Mouse (Mus musculus): ENCODE results near the gene Txndc12. TPM values are rescaled to one million over a fixed set of nuclear protein-coding genes. Genes with fewer than 3 reads are reported as not detected.
A peak's percentile ranks its signal among the peaks of the same experiment; 100 is the strongest.

The Txndc12 gene
- 22.4 and 27.0 TPM in 2 replicates for polyA plus RNA-seq (2015; fragmentation: Nextera tagmentation; extraction: Ambion mirVana)

GRCm38 (mm10) chr4:108834115-108834970, at the start of gene Txndc12:
Txndc12 (plus strand) TSS chr4:108834601.
- H3K4me2 ChIP-seq, result peak within 1 kb of the TSS; percentile 98
- no peaks in the 10 kb centered on the region for H3K9me3 ChIP-seq (replicated peaks)
- peaks cover 32% of the 10 kb centered on the region for H3K4me1 ChIP-seq (replicated peaks)
- peak within 1 kb of the TSS; percentile 86 for H3K9ac ChIP-seq
- peak within 1 kb of the TSS; percentile 92 for H3K27ac ChIP-seq (replicated peaks)
- H3K4me3 ChIP-seq (replicated peaks), result peak within 1 kb of the TSS; percentile 85
- ATAC-seq (ENCODE audit: insufficient read depth), result peak; percentile 46
- no peaks in the 10 kb centered on the region for H3K27me3 ChIP-seq
- WGBS (ENCODE audit: insufficient replicate concordance), result under 1% methylated on average over 34 of the region's 34 CpGs
- H3K36me3 ChIP-seq (replicated peaks), result peaks cover 10% of the 10 kb centered on the region

DNA sequence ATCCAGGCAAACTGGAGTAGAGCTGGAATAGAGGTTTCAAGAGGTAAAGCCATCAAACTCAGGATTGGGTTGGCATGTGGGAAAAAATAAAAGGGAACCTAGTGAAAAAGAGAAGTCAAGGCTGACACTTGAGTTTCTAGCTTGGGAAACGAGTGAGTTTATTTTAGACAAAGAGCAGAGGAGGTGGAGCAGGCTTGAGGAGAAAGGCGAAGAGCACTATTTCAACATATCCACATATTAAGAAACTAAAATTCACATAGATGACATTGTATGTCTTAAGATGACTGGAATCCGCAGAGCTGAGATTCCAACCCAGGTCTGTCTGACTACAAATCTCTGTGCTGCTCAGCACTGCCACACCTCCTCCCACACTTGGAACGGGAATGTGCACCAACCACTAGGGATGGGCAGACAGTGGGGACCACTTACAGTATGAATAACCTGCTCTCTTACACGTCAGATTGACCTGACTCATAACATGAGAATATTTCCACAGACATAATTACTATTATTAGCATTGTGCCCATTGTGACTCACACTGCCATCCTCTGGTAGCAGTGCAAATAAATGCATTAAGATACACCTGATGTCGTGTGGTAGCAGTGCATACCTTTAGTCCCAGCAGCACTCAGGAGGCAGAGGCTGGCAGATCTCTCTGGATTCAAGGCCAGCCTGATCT, 45.0 kb upstream of the Txndc12 start:
- Histone ChIP-seq H3K9me3 (replicated peaks) (no peaks in the 10 kb centered on the region), H3K27ac (replicated peaks) (no peak overlapping the region), H3K4me1 (replicated peaks) (no peaks in the 10 kb centered on the region), H3K4me2 (no peak overlapping the region), H3K36me3 (replicated peaks) (no peaks in the 10 kb centered on the region), H3K4me3 (replicated peaks) (no peak overlapping the region), H3K27me3 (0 out of 2 replicates have a peak, but pooled peaks cover 1% of the 10 kb centered on the region), H3K9ac (no peak overlapping the region)
- no peak for ATAC-seq (ENCODE audit: insufficient read depth)
- 38% methylated on average over 6 of the region's 6 CpGs for WGBS (ENCODE audit: insufficient replicate concordance)

DNA sequence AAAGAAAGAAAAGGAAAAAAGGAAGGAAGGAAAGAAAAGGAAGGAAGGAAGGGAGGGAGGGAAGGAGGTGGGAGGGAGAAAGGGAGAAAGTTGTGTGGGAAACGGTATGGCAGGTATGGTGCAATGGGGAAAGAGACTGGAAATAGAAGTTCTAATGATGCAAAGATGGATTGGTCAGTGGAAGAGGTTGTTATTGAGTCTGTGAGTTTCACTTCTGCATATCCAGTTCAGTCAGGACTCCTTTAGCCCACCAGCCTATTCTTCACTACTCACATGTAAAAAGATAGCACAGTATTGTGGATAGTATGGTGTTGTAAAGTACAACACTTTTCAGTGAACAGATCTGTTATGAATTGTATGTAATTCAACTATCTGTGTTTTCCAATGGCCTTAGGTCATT, 43.9 kb upstream of the Txndc12 start:
- Histone ChIP-seq H3K27ac (replicated peaks) (no peak overlapping the region), H3K4me3 (replicated peaks) (no peak overlapping the region), H3K9ac (no peak overlapping the region), H3K27me3 (no peaks in the 10 kb centered on the region), H3K4me1 (replicated peaks) (no peaks in the 10 kb centered on the region), H3K9me3 (replicated peaks) (no peaks in the 10 kb centered on the region), H3K4me2 (no peak overlapping the region), H3K36me3 (replicated peaks) (no peaks in the 10 kb centered on the region)
- WGBS (ENCODE audit: insufficient replicate concordance), result 22% methylated on average over 1 of the region's 1 CpGs
- no peak for ATAC-seq (ENCODE audit: insufficient read depth)

DNA sequence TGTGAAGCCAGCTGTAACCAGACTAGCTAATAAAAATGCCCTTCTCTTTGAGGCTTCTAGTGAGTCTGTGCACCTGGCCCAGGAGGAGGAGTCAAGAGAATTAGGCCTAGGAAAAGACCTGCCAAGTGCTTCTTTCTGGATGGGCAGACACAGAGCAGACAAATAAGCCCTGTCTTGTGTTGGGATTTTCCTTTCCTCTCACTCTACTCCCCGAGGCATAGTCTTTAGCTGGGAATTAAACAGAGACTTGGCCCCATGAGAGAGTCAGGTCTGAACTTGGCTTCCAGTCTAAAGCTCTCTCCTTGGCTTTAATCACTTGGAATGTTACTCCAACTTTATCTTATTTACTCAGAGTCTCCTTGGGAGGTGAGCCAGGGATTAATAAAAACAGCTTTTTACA, 40.5 kb upstream of the Txndc12 start:
- no peaks in the 10 kb centered on the region for H3K4me1 ChIP-seq (replicated peaks)
- H3K9ac ChIP-seq, result no peak overlapping the region
- H3K4me2 ChIP-seq, result no peak overlapping the region
- no peaks in the 10 kb centered on the region for H3K9me3 ChIP-seq (replicated peaks)
- H3K36me3 ChIP-seq (replicated peaks), result no peaks in the 10 kb centered on the region
- no peaks in the 10 kb centered on the region for H3K27me3 ChIP-seq
- 54% methylated on average over 1 of the region's 1 CpGs for WGBS (ENCODE audit: insufficient replicate concordance)
- no peak overlapping the region for H3K27ac ChIP-seq (replicated peaks)
- H3K4me3 ChIP-seq (replicated peaks), result no peak overlapping the region
- no peak for ATAC-seq (ENCODE audit: insufficient read depth)

DNA sequence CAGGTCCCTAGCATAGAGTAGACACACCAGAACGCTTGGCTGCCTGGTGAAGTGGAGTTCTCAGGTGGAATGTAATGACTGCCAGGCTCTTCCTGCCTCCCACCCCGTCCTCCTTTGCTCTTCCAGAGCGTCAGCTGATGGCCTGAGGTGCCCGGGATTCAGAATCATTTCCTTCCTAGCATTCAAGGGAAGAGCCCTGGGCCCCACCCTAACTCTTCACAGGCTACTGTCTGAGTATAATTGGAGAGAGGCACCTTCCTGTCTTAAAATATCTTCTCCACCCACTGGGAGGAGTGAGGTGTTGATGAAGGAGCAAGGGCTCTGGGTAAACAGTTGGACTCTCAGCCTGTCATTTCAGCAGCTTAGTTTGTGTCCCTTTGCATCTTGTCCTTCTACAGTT, 37.7 kb upstream of the Txndc12 start:
- Histone ChIP-seq H3K4me2 (no peak overlapping the region), H3K4me3 (replicated peaks) (no peak overlapping the region), H3K4me1 (replicated peaks) (no peaks in the 10 kb centered on the region), H3K9ac (no peak overlapping the region), H3K36me3 (replicated peaks) (no peaks in the 10 kb centered on the region), H3K27ac (replicated peaks) (no peak overlapping the region), H3K9me3 (replicated peaks) (no peaks in the 10 kb centered on the region), H3K27me3 (no peaks in the 10 kb centered on the region)
- ATAC-seq (ENCODE audit: insufficient read depth), result no peak
- WGBS (ENCODE audit: insufficient replicate concordance), result 35% methylated on average over 4 of the region's 4 CpGs

DNA sequence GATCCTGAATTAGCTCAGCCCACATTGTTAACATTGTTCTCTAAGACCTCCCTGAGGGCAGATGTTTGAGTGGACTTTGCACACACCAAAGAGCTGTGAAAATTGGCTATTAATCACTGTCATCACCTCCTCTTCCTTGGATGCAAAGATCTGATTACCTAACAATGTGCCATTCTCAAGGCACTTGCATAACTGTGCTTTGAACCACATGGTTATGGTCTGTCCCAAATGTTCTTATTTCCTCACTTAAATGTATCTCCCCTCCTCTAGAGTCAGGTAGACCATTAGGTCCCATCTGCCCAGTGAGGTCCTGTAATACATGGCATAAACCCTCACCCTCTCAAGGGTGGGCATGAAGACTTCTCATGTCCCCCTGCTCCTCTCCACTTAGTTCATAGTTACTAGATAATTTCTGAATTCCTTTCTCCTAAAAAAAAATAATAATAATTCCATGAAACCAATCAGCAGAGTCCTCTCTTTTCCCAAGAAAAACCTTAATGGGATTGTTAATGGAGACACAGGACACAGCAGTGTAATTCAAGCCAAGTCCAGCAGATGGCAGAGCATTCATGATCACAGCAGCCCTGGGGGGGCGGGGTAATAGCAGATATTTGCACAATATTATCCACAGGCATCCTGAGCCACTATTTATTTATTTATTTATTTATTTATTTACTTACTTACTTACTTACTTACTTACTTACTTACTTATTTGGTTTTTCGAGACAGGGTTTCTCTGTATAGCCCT, 36.1 kb upstream of the Txndc12 start:
- no peak for ATAC-seq (ENCODE audit: insufficient read depth)

GRCm38 (mm10) chr4:108803535-108803934, 30.9 kb upstream of the Txndc12 start:
- no peak overlapping the region for H3K9ac ChIP-seq
- no peaks in the 10 kb centered on the region for H3K4me1 ChIP-seq (replicated peaks)
- no peaks in the 10 kb centered on the region for H3K9me3 ChIP-seq (replicated peaks)
- no peak overlapping the region for H3K27ac ChIP-seq (replicated peaks)
- H3K4me3 ChIP-seq (replicated peaks), result no peak overlapping the region
- no peaks in the 10 kb centered on the region for H3K36me3 ChIP-seq (replicated peaks)
- 62% methylated on average over 2 of the region's 2 CpGs for WGBS (ENCODE audit: insufficient replicate concordance)
- no peak overlapping the region for H3K4me2 ChIP-seq
- H3K27me3 ChIP-seq, result no peaks in the 10 kb centered on the region
- no peak for ATAC-seq (ENCODE audit: insufficient read depth)

More for the DNA sequence above, 36.1 kb upstream of the Txndc12 start:
- H3K4me2 ChIP-seq, result no peak overlapping the region
- no peaks in the 10 kb centered on the region for H3K27me3 ChIP-seq
- no peak overlapping the region for H3K4me3 ChIP-seq (replicated peaks)
- WGBS (ENCODE audit: insufficient replicate concordance), result 31% methylated on average over 2 of the region's 2 CpGs
- H3K9ac ChIP-seq, result no peak overlapping the region
- no peak overlapping the region for H3K27ac ChIP-seq (replicated peaks)
- H3K36me3 ChIP-seq (replicated peaks), result no peaks in the 10 kb centered on the region
- no peaks in the 10 kb centered on the region for H3K9me3 ChIP-seq (replicated peaks)
- H3K4me1 ChIP-seq (replicated peaks), result no peaks in the 10 kb centered on the region

DNA sequence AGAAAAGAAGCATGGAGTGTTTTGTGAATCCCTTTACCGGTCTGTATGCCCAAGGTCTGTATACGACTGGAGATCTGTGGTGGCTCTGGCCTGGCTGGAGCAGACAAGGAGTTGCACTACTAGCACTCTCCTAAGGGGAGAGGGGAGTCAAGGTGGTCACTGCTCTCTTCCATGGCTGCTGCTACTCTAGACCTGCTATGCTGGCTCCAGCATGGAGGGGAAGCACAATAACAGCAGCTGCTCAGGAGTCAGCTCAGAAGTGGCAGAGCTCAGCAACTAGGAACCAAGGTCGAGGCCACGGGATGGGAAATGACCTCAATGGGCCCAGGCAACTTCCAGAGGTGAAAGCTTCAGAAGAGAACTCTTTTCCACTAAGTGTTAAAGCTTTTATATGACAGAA, 23.3 kb upstream of the Txndc12 start:
- no peak overlapping the region for H3K4me2 ChIP-seq
- 42% methylated on average over 4 of the region's 4 CpGs for WGBS (ENCODE audit: insufficient replicate concordance)
- no peaks in the 10 kb centered on the region for H3K27me3 ChIP-seq
- no peaks in the 10 kb centered on the region for H3K9me3 ChIP-seq (replicated peaks)
- H3K9ac ChIP-seq, result no peak overlapping the region
- no peak for ATAC-seq (ENCODE audit: insufficient read depth)
- H3K27ac ChIP-seq (replicated peaks), result no peak overlapping the region
- H3K36me3 ChIP-seq (replicated peaks), result peaks cover 3% of the 10 kb centered on the region; the same call in 1 of the 2 replicates
- H3K4me1 ChIP-seq (replicated peaks), result no peaks in the 10 kb centered on the region
- H3K4me3 ChIP-seq (replicated peaks), result no peak overlapping the region

DNA sequence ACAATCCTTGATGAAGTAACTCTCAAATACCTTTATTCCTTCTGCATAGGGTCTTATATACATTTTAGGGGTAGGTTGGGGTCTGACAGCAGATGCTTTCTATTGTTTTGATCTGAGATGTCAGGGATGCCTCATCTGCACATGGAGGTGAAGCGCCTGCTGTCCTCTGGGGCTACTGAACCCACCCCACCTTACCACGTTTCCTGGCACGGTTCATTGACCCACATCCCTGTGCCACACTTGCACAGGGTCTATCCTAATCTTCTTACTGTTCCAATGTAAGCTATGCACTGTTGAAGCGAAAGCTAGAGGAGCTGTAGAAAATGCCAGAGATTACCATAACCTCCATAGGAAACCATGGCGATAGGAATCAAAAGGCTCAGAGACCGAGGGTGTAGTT, 22.9 kb upstream of the Txndc12 start:
- peaks cover 3% of the 10 kb centered on the region; the same call in 1 of the 2 replicates for H3K36me3 ChIP-seq (replicated peaks)
- no peak overlapping the region for H3K27ac ChIP-seq (replicated peaks)
- H3K27me3 ChIP-seq, result no peaks in the 10 kb centered on the region
- 64% methylated on average over 6 of the region's 6 CpGs for WGBS (ENCODE audit: insufficient replicate concordance)
- H3K4me1 ChIP-seq (replicated peaks), result no peaks in the 10 kb centered on the region
- no peak overlapping the region for H3K4me2 ChIP-seq
- ATAC-seq (ENCODE audit: insufficient read depth), result no peak
- no peak overlapping the region for H3K9ac ChIP-seq
- no peak overlapping the region for H3K4me3 ChIP-seq (replicated peaks)
- H3K9me3 ChIP-seq (replicated peaks), result no peaks in the 10 kb centered on the region

GRCm38 (mm10) chr4:108825677-108826076, 8.7 kb upstream of the Txndc12 start:
- no peak overlapping the region for H3K4me2 ChIP-seq
- WGBS (ENCODE audit: insufficient replicate concordance), result 84% methylated on average over 3 of the region's 3 CpGs
- H3K27me3 ChIP-seq, result no peaks in the 10 kb centered on the region
- H3K36me3 ChIP-seq (replicated peaks), result peaks cover 77% of the 10 kb centered on the region
- no peak overlapping the region for H3K4me3 ChIP-seq (replicated peaks)
- H3K4me1 ChIP-seq (replicated peaks), result no peaks in the 10 kb centered on the region; the same call in 1 of the 2 replicates
- no peak overlapping the region for H3K27ac ChIP-seq (replicated peaks)
- no peak overlapping the region for H3K9ac ChIP-seq
- no peak for ATAC-seq (ENCODE audit: insufficient read depth)
- H3K9me3 ChIP-seq (replicated peaks), result no peaks in the 10 kb centered on the region

DNA sequence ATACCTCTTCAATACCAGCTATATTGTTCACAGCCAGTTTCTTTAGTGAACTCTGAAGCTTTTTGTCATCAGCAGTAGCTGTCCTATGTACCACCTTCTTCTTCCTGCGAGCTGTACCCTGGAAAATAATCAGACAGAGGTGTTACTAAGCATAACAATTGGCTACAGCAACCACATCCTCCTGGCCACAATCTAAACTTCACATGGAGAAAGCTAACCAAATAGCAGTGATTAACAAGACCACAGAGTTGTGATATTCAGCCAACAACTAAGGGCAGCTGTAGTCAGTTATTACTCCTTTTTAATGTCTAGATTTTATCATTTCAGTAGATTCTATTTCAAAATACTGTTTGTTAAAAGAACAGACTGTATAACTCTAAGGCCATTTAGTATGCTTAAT, 8.3 kb upstream of the Txndc12 start:
- Histone ChIP-seq H3K9me3 (replicated peaks) (no peaks in the 10 kb centered on the region), H3K4me3 (replicated peaks) (no peak overlapping the region), H3K27ac (replicated peaks) (no peak overlapping the region), H3K27me3 (no peaks in the 10 kb centered on the region), H3K9ac (no peak overlapping the region), H3K36me3 (replicated peaks) (peaks cover 72% of the 10 kb centered on the region), H3K4me1 (replicated peaks) (peaks cover 3% of the 10 kb centered on the region; the same call in 1 of the 2 replicates), H3K4me2 (no peak overlapping the region)
- WGBS (ENCODE audit: insufficient replicate concordance), result 58% methylated on average over 1 of the region's 1 CpGs
- no peak for ATAC-seq (ENCODE audit: insufficient read depth)

All from liver, embryonic 15.5 days (tissue).